Mouse (Mus musculus) embryonic fibroblast, embryonic 13.5 days (primary cell): ENCODE measurements at regions not wholly inside any gene's neighbourhood (a gene's known extent, or its start where the extent isn't known, plus 50 kb on each side); places are given as distances from the start of the nearest gene placed in this dataset.

ENCODE experiments used
- CTCF ChIP-seq: IDR thresholded peaks from 2 replicates; pipeline ENCODE4 v1.5.1; 2011; ENCODE audit warnings: mild to moderate bottlenecking, control low read depth, low read length, moderate library complexity, borderline replicate concordance; ENCODE audit not compliant: insufficient read depth
- POLR2A ChIP-seq: IDR thresholded peaks from 2 replicates; pipeline ENCODE4 v1.6.1; 2011; ENCODE audit warnings: low read depth, mild to moderate bottlenecking, control low read depth, low read length, moderate library complexity

GRCm38 (mm10) chr12:8111484-8111883, 96.4 kb upstream of the Ldah start:
- TF ChIP-seq CTCF (no peak), POLR2A (no peak)
